Mouse (Mus musculus) myocyte (in vitro differentiated cells): ENCODE results near the gene Insc. TPM values are rescaled to one million over a fixed set of nuclear protein-coding genes. Genes with fewer than 3 reads are reported as not detected.

Experiments used
- H3K27me3 ChIP-seq: one replicate; pipeline ENCODE4 v1.6.1; 2011; ENCODE audit not compliant: control insufficient read depth, insufficient read depth, insufficient read length
- H3K36me3 ChIP-seq: one replicate; pipeline ENCODE4 v1.6.1; 2011; ENCODE audit not compliant: control insufficient read depth, insufficient read depth
- H3K4me2 ChIP-seq: one replicate; pipeline ENCODE4 v1.6.1; 2011; ENCODE audit warnings: low read depth, control low read depth
- H3K4me3 ChIP-seq: one replicate; pipeline ENCODE4 v1.5.1; 2011; ENCODE audit warnings: mild to moderate bottlenecking, control low read depth, moderate library complexity
- H3K79me2 ChIP-seq: one replicate; pipeline ENCODE4 v1.6.1; 2011; ENCODE audit not compliant: control insufficient read depth, insufficient read depth
- H3ac ChIP-seq: one replicate; pipeline ENCODE4 v1.6.1; 2011; ENCODE audit not compliant: control insufficient read depth, insufficient read length
- CEBPB ChIP-seq: IDR thresholded peaks from 2 replicates; pipeline ENCODE4 v1.6.1; 2011; ENCODE audit warnings: mild to moderate bottlenecking, moderate library complexity; ENCODE audit not compliant: poor library complexity, insufficient read depth, severe bottlenecking
- E2F4 ChIP-seq: IDR thresholded peaks from one replicate; pipeline ENCODE4 v1.6.1; 2011; ENCODE audit warnings: mild to moderate bottlenecking, control low read depth, moderate library complexity; ENCODE audit not compliant: insufficient read depth
- MAX ChIP-seq: IDR thresholded peaks from one replicate; pipeline ENCODE4 v1.6.1; 2011; ENCODE audit warnings: low read depth, mild to moderate bottlenecking, control low read depth
- MYOD1 ChIP-seq, 3 experiments: IDR thresholded peaks; one replicate each; pipeline ENCODE4 v1.6.1; 2011; ENCODE audit warnings: control low read depth in 2 of 3, low read depth in 2 of 3, mild to moderate bottlenecking in 2 of 3, moderate library complexity in 1 of 3; ENCODE audit not compliant: insufficient read length in 2 of 3, control insufficient read depth in 1 of 3
- MYOG ChIP-seq, 3 experiments: IDR thresholded peaks; one replicate each; pipeline ENCODE4 v1.6.1; 2011; ENCODE audit warnings: control low read depth in 2 of 3, low read depth in 2 of 3, mild to moderate bottlenecking in 2 of 3; ENCODE audit not compliant: insufficient read length in 2 of 3, control insufficient read depth in 1 of 3, insufficient read depth in 1 of 3
- POLR2A ChIP-seq: IDR thresholded peaks from one replicate; pipeline ENCODE4 v1.6.1; 2011; ENCODE audit warnings: low read depth, mild to moderate bottlenecking, control low read depth, moderate library complexity; ENCODE audit not compliant: insufficient read length
- POLR2AphosphoS2 ChIP-seq: IDR thresholded peaks from one replicate; pipeline ENCODE4 v1.6.1; 2011; ENCODE audit warnings: low read depth, control low read depth; ENCODE audit not compliant: insufficient read length
- REST ChIP-seq: IDR thresholded peaks from one replicate; pipeline ENCODE4 v1.6.1; 2011; ENCODE audit warnings: mild to moderate bottlenecking, control low read depth, moderate library complexity; ENCODE audit not compliant: insufficient read depth, insufficient read length
- SRF ChIP-seq: IDR thresholded peaks from one replicate; pipeline ENCODE4 v1.6.1; 2011; ENCODE audit warnings: low read depth; ENCODE audit not compliant: control insufficient read depth, insufficient read length
- TCF12 ChIP-seq: IDR thresholded peaks from one replicate; pipeline ENCODE4 v1.6.1; 2011; ENCODE audit warnings: mild to moderate bottlenecking, control low read depth; ENCODE audit not compliant: poor library complexity, insufficient read depth, severe bottlenecking
- TCF3 ChIP-seq: IDR thresholded peaks from one replicate; pipeline ENCODE4 v1.6.1; 2011; ENCODE audit warnings: low read depth, control low read depth; ENCODE audit not compliant: insufficient read length
- USF1 ChIP-seq: IDR thresholded peaks from one replicate; pipeline ENCODE4 v1.6.1; 2011; ENCODE audit warnings: low read depth, mild to moderate bottlenecking, control low read depth, moderate library complexity
- polyA plus RNA-seq: library from polyadenylated mRNA; unstranded; fragments of >200 nt; fragmentation: generic; extraction: Trizol; gene quantifications from one replicate; pipeline ENCODE4 v1.2.1, GENCODE M21; 2012; ENCODE audit warnings: missing spikeins

The Insc gene
- polyA plus RNA-seq, 1 experiment = 0.18 TPM

DNA sequence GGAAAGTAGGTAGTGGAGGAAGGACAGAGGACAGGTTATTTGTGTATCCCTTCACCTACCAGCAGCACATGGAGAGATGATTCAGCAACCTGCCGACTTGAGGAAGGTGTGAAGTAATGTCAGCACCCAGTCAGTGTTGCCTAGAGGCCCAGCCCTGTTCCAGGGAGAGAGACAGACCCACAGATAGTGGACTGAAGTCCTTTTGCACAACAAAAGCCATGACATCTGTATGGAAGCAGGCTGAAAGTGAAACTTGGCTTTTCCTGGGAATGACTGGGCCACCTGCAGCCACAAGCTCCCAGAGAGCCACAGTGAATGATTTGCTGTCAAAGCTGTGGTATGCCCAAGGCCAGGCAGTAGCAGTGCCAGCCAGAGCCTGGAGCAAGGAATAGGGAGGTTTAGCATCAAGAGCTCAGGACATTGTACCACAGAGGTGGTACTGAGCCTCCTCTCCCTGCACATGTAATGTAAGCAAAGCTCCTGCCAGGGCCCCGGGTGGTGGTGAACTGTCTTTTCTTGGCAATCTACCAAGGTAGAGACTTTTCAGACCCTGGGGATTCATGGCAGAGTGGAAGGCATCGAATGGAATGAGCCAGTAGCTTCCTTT, 1.2 kb downstream of the Insc start:
- H3K27me3 ChIP-seq = no peaks in the 10 kb centered on the region
- H3K4me2 ChIP-seq = peak overlapping the region; percentile 6
- TF ChIP-seq E2F4 (no peak), MYOD1 (IDR thresholded peaks at IDR 0.05; ENCODE audit: control insufficient read depth in 1 of 3, insufficient read length in 2 of 3, low read depth in 2 of 3) (no peak), POLR2AphosphoS2 (no peak), MYOG (IDR thresholded peaks at IDR 0.05; ENCODE audit: control insufficient read depth in 1 of 3, insufficient read depth in 1 of 3, insufficient read length in 2 of 3, low read depth in 2 of 3) (no peak), MAX (no peak), CEBPB (no peak), REST (no peak), SRF (no peak), TCF12 (no peak), USF1 (no peak), POLR2A (no peak), TCF3 (no peak)
- no peaks in the 10 kb centered on the region for H3K79me2 ChIP-seq
- H3K36me3 ChIP-seq = no peaks in the 10 kb centered on the region
- no peak overlapping the region for H3K4me3 ChIP-seq
- H3ac ChIP-seq = no peak overlapping the region

DNA sequence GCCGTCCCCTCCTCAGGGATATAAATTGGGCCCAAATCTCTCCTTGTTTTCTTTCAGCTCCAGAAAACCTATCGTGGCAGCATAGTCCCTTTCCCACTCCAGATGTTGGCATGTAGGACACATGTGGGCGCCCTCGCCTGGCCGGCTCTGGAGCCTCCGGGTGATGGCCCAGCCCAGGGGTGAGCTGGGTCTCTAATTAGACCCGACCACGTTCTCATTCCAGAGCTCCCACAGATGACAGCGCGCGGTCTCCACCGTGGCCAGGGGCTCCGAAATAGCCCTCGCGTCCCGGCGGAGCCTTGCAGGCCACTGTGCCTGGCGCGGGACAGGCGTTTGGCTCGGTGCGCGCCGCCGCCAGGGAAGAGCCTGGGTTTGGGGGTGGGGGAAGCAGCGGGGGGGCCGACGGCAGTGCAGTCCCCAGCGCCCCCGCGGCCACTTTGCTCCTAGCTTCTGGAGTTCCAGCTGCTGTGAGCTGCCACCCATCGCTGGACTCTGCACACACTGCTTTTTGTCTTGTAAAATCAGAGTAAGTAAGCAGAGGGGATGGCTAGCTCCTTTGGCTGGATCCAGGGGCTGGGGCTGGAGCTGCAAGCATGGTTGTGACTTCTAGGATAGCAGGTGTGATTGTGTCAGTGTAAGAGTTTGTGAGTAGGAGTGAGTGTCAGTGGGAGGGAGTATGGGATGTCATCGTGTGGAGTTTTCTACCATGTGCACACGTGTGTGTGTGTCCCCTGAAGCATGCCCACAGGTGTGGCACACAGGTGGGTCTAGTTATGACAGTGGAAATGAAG, 2.2 kb downstream of the Insc start:
- H3K4me2 ChIP-seq = peak overlapping the region; percentile 12
- no peak overlapping the region for H3K4me3 ChIP-seq
- H3K27me3 ChIP-seq = no peaks in the 10 kb centered on the region
- no peak for TF ChIP-seq POLR2AphosphoS2
- no peak for TF ChIP-seq MYOG (IDR thresholded peaks at IDR 0.05; ENCODE audit: control insufficient read depth in 1 of 3, insufficient read depth in 1 of 3, insufficient read length in 2 of 3, low read depth in 2 of 3)
- no peak for TF ChIP-seq TCF12
- TF ChIP-seq E2F4 = no peak
- TF ChIP-seq MYOD1 (IDR thresholded peaks at IDR 0.05; ENCODE audit: control insufficient read depth in 1 of 3, insufficient read length in 2 of 3, low read depth in 2 of 3) = no peak
- no peak for TF ChIP-seq CEBPB
- TF ChIP-seq USF1 = no peak
- no peak for TF ChIP-seq TCF3
- no peak for TF ChIP-seq MAX
- TF ChIP-seq POLR2A = no peak
- no peak for TF ChIP-seq SRF
- TF ChIP-seq REST = no peak
- no peak overlapping the region for H3ac ChIP-seq
- no peaks in the 10 kb centered on the region for H3K36me3 ChIP-seq
- no peaks in the 10 kb centered on the region for H3K79me2 ChIP-seq

DNA sequence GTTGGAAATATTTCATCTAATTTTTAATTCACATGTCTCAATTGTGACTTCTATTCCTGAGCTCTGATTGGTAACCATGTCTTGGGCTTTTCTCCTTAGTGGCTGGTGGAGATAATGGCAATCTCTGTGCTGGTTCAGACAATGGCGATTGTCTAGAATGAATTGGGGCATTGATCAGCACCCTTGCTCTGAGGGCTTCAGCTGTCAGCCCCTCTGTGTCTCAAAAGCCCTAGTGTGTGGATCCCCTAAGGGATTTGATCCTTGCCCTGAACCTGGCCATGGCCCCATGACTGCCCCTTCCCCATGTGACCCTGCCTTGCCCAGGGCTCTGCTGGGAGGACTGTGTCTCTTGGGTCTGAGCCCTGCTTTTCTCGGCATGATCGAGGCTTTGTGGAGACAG, 4.1 kb downstream of the Insc start:
- no peak for TF ChIP-seq CEBPB
- TF ChIP-seq SRF = no peak
- TF ChIP-seq TCF3 = no peak
- no peak for TF ChIP-seq POLR2AphosphoS2
- TF ChIP-seq TCF12 = no peak
- no peak for TF ChIP-seq MAX
- no peak for TF ChIP-seq E2F4
- Histone ChIP-seq H3K79me2 (no peaks in the 10 kb centered on the region), H3K36me3 (no peaks in the 10 kb centered on the region), H3K4me2 (no peak overlapping the region), H3K4me3 (no peak overlapping the region), H3ac (no peak overlapping the region), H3K27me3 (no peaks in the 10 kb centered on the region)

DNA sequence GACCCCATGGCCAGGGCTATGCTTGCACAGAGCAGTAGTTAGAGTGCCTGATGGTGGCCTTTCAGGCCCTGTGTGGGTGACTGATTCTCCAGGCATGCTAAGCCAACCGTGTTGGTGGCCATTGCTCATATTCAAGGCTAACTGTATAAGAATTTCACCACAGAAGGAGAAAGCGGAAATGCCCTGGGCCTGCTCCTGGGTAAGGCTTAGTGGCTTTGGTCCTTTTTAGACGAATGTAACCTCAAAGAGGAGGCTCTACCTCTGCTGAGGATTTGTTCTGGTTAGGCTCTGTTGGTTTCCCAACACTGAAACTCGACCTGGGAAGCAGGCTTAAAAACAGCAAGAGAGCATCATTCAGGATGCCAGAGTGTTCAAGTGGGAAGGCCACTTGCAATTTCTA, 4.7 kb downstream of the Insc start:
- TF ChIP-seq POLR2A (no peak), MYOD1 (IDR thresholded peaks at IDR 0.05; ENCODE audit: control insufficient read depth in 1 of 3, insufficient read length in 2 of 3, low read depth in 2 of 3) (no peak), MAX (no peak), MYOG (IDR thresholded peaks at IDR 0.05; ENCODE audit: control insufficient read depth in 1 of 3, insufficient read depth in 1 of 3, insufficient read length in 2 of 3, low read depth in 2 of 3) (no peak), REST (no peak), TCF12 (no peak), POLR2AphosphoS2 (no peak), USF1 (no peak), CEBPB (no peak), E2F4 (no peak), SRF (no peak), TCF3 (no peak)
- no peaks in the 10 kb centered on the region for H3K79me2 ChIP-seq

More for the DNA sequence above, 4.7 kb downstream of the Insc start:
- H3K36me3 ChIP-seq = no peaks in the 10 kb centered on the region
- no peak overlapping the region for H3K4me2 ChIP-seq
- H3K4me3 ChIP-seq = no peak overlapping the region
- no peak overlapping the region for H3ac ChIP-seq
- no peaks in the 10 kb centered on the region for H3K27me3 ChIP-seq
